Mouse (Mus musculus): Measurements from ENCODE around the gene Bcl6b.

Bcl6b gene

GRCm38 (mm10) chr11:70214191-70214855, 15.3 kb downstream of the Bcl6b start:
- intact Hi-C loops (cut with DNase I) = loop anchor here (5.0 to 10.0 kb wide), 2 partner anchors 37 to 280 kb away; partner anchors contain the start of gene Ybx2

- intact Hi-C loops (cut with DNase I) = loop anchor here (2.0 to 10.0 kb wide), 3 partner anchors 36 to 279 kb away; partner anchors contain the start of genes Asgr1 and Ybx2
Measured at GRCm38 (mm10) chr11:70213736-70214135, 15.9 kb downstream of the Bcl6b start.

GRCm38 (mm10) chr11:70212896-70213295, 16.7 kb downstream of the Bcl6b start:
- intact Hi-C loops (cut with DNase I) = loop anchor here (2.0 to 10.0 kb wide), 3 partner anchors 36 to 278 kb away; partner anchors contain the start of genes Asgr1 and Ybx2

GRCm38 (mm10) chr11:70212423-70212822, 17.2 kb downstream of the Bcl6b start, which contains the start of gene Slc16a11:
Gene Slc16a11, plus strand, starts transcription at chr11:70212752.
- intact Hi-C loops (cut with DNase I) = loop anchor here (2.0 to 10.0 kb wide), 3 partner anchors 35 to 278 kb away; partner anchors contain the start of genes Asgr1 and Ybx2

- intact Hi-C loops (cut with DNase I) = loop anchor here (2.0 to 10.0 kb wide), 3 partner anchors 35 to 277 kb away; partner anchors contain the start of genes Asgr1 and Ybx2
Measured at GRCm38 (mm10) chr11:70211972-70212371, 17.6 kb downstream of the Bcl6b start.

GRCm38 (mm10) chr11:70210681-70211080, 18.9 kb downstream of the Bcl6b start:
- intact Hi-C loops (cut with DNase I) = loop anchor here (5.0 to 10.0 kb wide), 2 partner anchors 33 to 276 kb away; partner anchors contain the start of gene Ybx2

GRCm38 (mm10) chr11:70208778-70209388, 20.7 kb downstream of the Bcl6b start:
- intact Hi-C loops (cut with DNase I) = no loop called here

GRCm38 (mm10) chr11:70207283-70207682, 22.3 kb downstream of the Bcl6b start:
- intact Hi-C loops (cut with DNase I) = no loop called here

GRCm38 (mm10) chr11:70206801-70207200, 22.8 kb downstream of the Bcl6b start:
- intact Hi-C loops (cut with DNase I) = no loop called here

GRCm38 (mm10) chr11:70201691-70202090, 27.9 kb downstream of the Bcl6b start:
- intact Hi-C loops (cut with DNase I) = loop anchor here (2.0 to 5.0 kb wide), 2 partner anchors 127 to 144 kb away; no protein-coding TSS in a partner anchor

- intact Hi-C loops (cut with DNase I) = loop anchor here (2.0 to 5.0 kb wide), 2 partner anchors 125 to 143 kb away; no protein-coding TSS in a partner anchor
Measured at GRCm38 (mm10) chr11:70200036-70200608, 29.5 kb downstream of the Bcl6b start.

- intact Hi-C loops (cut with DNase I) = no loop called here
Measured at GRCm38 (mm10) chr11:70199107-70199506, 30.5 kb downstream of the Bcl6b start.

GRCm38 (mm10) chr11:70198332-70198731, 31.3 kb downstream of the Bcl6b start:
- intact Hi-C loops (cut with DNase I) = no loop called here

- intact Hi-C loops (cut with DNase I) = no loop called here
Measured at GRCm38 (mm10) chr11:70193354-70194285, 36.0 kb downstream of the Bcl6b start.

GRCm38 (mm10) chr11:70192157-70192556, 37.4 kb downstream of the Bcl6b start:
- intact Hi-C loops (cut with DNase I) = no loop called here

- intact Hi-C loops (cut with DNase I) = no loop called here
Measured at GRCm38 (mm10) chr11:70191188-70191587, 38.4 kb downstream of the Bcl6b start.

GRCm38 (mm10) chr11:70189319-70190134, 40.1 kb downstream of the Bcl6b start:
- intact Hi-C loops (cut with DNase I) = no loop called here

GRCm38 (mm10) chr11:70185120-70185519, 44.5 kb downstream of the Bcl6b start:
- intact Hi-C loops (cut with DNase I) = no loop called here

- intact Hi-C loops (cut with DNase I) = no loop called here
Measured at GRCm38 (mm10) chr11:70180496-70180895, 49.1 kb downstream of the Bcl6b start.

GRCm38 (mm10) chr11:70179401-70179800, 50.2 kb downstream of the Bcl6b start:
- intact Hi-C loops (cut with DNase I) = loop anchor here (5.0 kb wide), 2 partner anchors 33 to 122 kb away; partner anchors contain the start of gene Slc16a11
